Mouse (Mus musculus) stomach, adult 2 months (tissue): ENCODE results near the gene Birc6. TPM values are rescaled to one million over a fixed set of nuclear protein-coding genes. Genes with fewer than 3 reads are reported as not detected.

Experiments used
- polyA plus RNA-seq: library from polyadenylated mRNA; depleted of rRNA; stranded (reverse); fragments of >200 nt; gene quantifications from 2 replicates; pipeline ENCODE4 v1.2.3, GENCODE M21; 2012; rRNA removed

Birc6 gene
- polyA plus RNA-seq = 22.4 and 25.6 TPM in 2 replicates

DNA sequence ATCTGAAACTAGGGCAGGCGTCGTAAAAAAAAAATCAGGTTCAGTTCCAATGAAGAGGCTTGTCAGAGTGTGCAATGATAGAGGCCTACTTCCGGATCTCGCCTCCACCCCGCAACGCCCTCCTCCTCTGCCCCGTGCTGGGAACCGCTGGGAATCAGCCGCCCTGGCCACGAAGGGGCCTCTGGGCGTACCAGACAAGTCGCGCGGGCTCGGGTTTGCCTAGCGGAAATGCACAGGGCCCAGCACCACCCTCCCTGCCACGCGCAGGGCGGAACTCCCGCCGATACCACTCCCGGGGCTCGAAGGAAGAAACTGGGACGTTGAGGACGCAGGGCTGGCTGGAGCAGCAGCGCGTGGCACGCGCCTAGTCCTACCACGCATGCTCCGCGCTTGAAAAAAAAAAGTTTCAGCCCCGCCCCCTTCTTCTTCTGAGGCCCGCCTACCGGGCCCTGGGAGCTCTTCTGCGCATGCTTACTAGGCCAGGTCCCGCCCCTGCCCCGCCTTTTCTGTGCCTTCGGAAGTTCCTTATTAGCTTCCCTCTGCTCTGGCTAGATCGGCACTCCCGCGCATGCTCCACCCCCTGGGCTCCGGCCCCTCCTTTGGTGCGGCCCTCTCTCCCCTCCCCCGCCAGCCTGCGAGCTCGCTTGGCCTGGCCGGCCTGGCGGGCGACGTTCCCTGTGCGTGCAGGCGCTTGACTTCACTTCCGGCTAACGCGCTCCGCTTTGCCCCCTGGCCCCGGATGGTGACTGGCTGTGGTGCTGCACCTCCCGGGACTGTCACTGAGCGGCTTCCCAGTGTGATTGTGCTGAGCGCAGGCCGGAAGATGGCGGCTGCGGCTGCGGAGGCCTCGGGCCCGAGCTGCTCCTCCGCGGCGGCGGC, at the start of gene Birc6:
Gene Birc6, plus strand, starts transcription at position 567 of the 879 bp plus-strand sequence.

DNA sequence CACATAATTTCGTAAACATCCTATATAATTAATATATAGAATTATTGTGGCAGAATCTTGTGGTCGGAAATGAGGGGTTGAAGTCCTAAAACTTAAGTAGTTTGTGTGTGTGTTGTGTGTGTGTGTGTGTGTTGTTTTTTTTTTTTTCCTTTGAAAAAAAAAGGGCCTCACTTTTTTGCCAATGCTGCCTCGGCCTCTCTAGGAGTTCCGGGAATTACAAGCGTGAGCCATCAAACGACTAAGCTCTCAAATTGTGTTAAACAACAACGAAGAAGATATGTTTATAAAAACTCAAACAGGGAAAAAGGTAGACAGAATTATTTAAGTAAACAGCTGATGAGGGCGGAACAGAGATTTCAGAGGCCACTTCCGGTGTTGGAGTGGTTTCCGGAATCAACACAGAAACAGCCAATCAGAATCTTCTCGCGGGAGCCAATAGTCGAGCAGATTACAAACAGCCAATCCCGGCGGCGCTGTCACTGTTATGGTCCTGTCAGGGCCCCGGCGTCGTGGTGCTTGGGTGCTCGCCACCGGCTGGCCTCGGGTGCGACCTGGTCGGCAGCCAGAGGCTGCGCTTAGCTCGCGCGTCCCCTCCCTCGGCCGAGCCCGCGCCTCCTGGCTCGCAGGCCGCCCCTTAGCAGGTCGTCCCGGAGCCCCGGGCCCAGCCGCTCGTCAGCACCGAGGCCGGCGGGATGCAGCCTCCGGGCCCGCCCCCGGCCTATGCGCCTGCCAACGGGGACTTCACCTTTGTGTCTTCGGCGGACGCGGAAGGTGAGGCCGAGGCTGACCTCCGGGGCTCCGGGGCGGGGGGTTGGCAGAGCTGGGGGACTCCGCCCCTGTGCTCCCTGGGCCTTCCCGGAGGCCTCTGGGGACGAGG, 38.8 kb upstream of the Birc6 start, which contains the start of gene Yipf4:
Gene Yipf4, plus strand, starts transcription at position 470 of the 877 bp plus-strand sequence.

DNA sequence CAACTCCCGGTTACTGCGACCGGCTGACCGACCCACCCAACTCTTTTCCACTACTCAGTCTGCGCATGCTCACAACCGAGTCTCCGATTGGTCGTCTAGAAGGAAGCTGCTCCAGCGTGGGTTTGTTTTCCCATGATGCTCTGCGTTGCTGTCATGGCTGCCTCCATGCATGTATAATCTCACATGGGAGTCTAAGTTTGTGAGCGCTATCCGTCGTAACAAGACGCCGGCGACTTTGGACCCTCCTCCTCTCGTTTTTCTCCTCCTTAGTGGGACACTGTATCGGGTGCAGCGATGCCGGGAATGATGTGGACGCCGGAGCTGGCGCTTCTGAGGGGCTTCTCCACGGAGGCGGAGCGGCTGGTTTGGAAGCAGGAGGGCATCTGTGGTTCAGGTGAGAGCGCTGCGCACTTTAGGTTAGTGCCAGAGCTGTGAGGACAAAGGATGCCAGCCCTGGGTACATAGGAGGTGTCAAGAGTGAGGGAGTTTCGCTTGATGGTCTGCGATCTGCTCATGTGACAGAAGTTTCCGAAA, 189.6 kb downstream of the Birc6 start, which contains the start of gene Ttc27:
Gene Ttc27, plus strand, starts transcription at position 115 of the 534 bp plus-strand sequence.

Other genes with a start within 250 kb of the Birc6 start
- 17.1 and 19.2 TPM in 2 replicates for gene Memo1, start 232.8 kb upstream of the Birc6 start, polyA plus RNA-seq
- 11.9 and 14.2 TPM in 2 replicates for gene Dpy30, start 204.4 kb upstream of the Birc6 start, polyA plus RNA-seq
- gene Spast, start 189.3 kb upstream of the Birc6 start, polyA plus RNA-seq = 2.8 and 6.2 TPM in 2 replicates
- 5.8 and 6.1 TPM in 2 replicates for gene Slc30a6, start 132.7 kb upstream of the Birc6 start, polyA plus RNA-seq
- 0.59 and 1.2 TPM in 2 replicates for gene Nlrc4, start 69.2 kb upstream of the Birc6 start, polyA plus RNA-seq
- gene Yipf4, start 38.8 kb upstream of the Birc6 start, polyA plus RNA-seq = 57.4 and 174 TPM in 2 replicates
- 0.66 and 1.4 TPM in 2 replicates for gene Ttc27, start 189.4 kb downstream of the Birc6 start, polyA plus RNA-seq